Mouse (Mus musculus): ENCODE measurements around the gene Pqbp1.
"Not testable (repeated sequence)": the region's sequence is repeated elsewhere in the genome, so short reads cannot be mapped to it uniquely, and the experiment has no call there.

DNA sequence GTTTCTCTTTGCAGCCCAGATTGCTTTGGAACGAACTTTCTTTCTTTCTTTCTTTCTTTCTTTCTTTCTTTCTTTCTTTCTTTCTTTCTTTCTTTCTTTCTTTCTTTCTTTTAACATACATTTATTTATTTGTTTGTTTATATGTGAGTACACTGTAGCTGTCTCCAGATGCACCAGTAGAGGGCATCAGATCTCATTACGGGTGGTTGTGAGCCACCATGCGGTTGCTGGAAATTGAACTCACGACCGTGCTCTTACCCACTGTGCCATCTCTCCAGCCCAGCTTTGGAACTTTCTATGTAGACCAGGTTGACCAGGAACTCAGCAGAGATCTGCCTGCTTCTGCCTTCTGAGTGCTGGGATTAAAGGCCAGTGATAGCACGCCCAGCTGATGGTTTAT is 18.9 kb upstream of the Pqbp1 start:
- TF ChIP-seq CTCF, EP300 (IDR thresholded peaks at IDR 0.05): not testable (repeated sequence)

All from lung, postnatal 0 days (tissue).